Mouse (Mus musculus): Measurements from ENCODE around the gene 1600012H06Rik.
A peak's percentile ranks its signal among the peaks of the same experiment; 100 is the strongest.
"Not testable (repeated sequence)": the region's sequence is repeated elsewhere in the genome, so short reads cannot be mapped to it uniquely, and the experiment has no call there.

Gene 1600012H06Rik

GRCm38 (mm10) chr17:14943009-14943728 is at the start of gene 1600012H06Rik, which contains the start of gene Wdr27:
TSS of gene 1600012H06Rik (plus strand) at chr17:14943184.
TSS of gene Wdr27 (minus strand) at chr17:14943158.
- peak; percentile 98 for DNase-seq (ENCODE audit: low read depth)

- not testable (repeated sequence) for DNase-seq (ENCODE audit: low read depth)
These were observed 47.9 kb upstream of the 1600012H06Rik start for GRCm38 (mm10) chr17:14895058-14895457.

- DNase-seq (ENCODE audit: low read depth), result no peak
These were observed 44.0 kb upstream of the 1600012H06Rik start for GRCm38 (mm10) chr17:14898972-14899371.

GRCm38 (mm10) chr17:14903212-14903611 is 39.8 kb upstream of the 1600012H06Rik start:
- DNase-seq (ENCODE audit: low read depth), result no peak

- DNase-seq (ENCODE audit: low read depth), result no peak
These were observed 38.8 kb upstream of the 1600012H06Rik start for GRCm38 (mm10) chr17:14904206-14904605.

GRCm38 (mm10) chr17:14904637-14905265 is 38.2 kb upstream of the 1600012H06Rik start:
- peak; percentile 65 for DNase-seq (ENCODE audit: low read depth)

- no peak for DNase-seq (ENCODE audit: low read depth)
These were observed 36.4 kb upstream of the 1600012H06Rik start for GRCm38 (mm10) chr17:14906611-14907010.

- DNase-seq (ENCODE audit: low read depth), result no peak
These were observed 35.8 kb upstream of the 1600012H06Rik start for GRCm38 (mm10) chr17:14907136-14907535.

- DNase-seq (ENCODE audit: low read depth), result no peak
These were observed 33.7 kb upstream of the 1600012H06Rik start for GRCm38 (mm10) chr17:14909331-14909730.

GRCm38 (mm10) chr17:14910771-14911170 is 32.2 kb upstream of the 1600012H06Rik start:
- no peak for DNase-seq (ENCODE audit: low read depth)

GRCm38 (mm10) chr17:14912420-14912819 is 30.6 kb upstream of the 1600012H06Rik start:
- DNase-seq (ENCODE audit: low read depth), result peak; percentile 43

- DNase-seq (ENCODE audit: low read depth), result no peak
These were observed 30.0 kb upstream of the 1600012H06Rik start for GRCm38 (mm10) chr17:14912981-14913380.

GRCm38 (mm10) chr17:14914401-14914800 is 28.6 kb upstream of the 1600012H06Rik start:
- DNase-seq (ENCODE audit: low read depth), result no peak

- no peak for DNase-seq (ENCODE audit: low read depth)
These were observed 25.1 kb upstream of the 1600012H06Rik start for GRCm38 (mm10) chr17:14917866-14918265.

- DNase-seq (ENCODE audit: low read depth), result no peak
These were observed 21.4 kb upstream of the 1600012H06Rik start for GRCm38 (mm10) chr17:14921582-14921981.

- no peak for DNase-seq (ENCODE audit: low read depth)
These were observed 15.3 kb upstream of the 1600012H06Rik start for GRCm38 (mm10) chr17:14927644-14928218.

- DNase-seq (ENCODE audit: low read depth), result no peak
These were observed 14.4 kb upstream of the 1600012H06Rik start for GRCm38 (mm10) chr17:14928631-14929030.

GRCm38 (mm10) chr17:14930697-14931096 is 12.3 kb upstream of the 1600012H06Rik start:
- DNase-seq (ENCODE audit: low read depth), result peak; percentile 21

- no peak for DNase-seq (ENCODE audit: low read depth)
These were observed 11.5 kb upstream of the 1600012H06Rik start for GRCm38 (mm10) chr17:14931469-14931868.

- DNase-seq (ENCODE audit: low read depth), result not testable (repeated sequence)
These were observed 7.7 kb upstream of the 1600012H06Rik start for GRCm38 (mm10) chr17:14935280-14935679.

GRCm38 (mm10) chr17:14935841-14936605 is 7.0 kb upstream of the 1600012H06Rik start:
- DNase-seq (ENCODE audit: low read depth), result no peak

- DNase-seq (ENCODE audit: low read depth), result not testable (repeated sequence)
These were observed 803 bp upstream of the 1600012H06Rik start for GRCm38 (mm10) chr17:14942181-14942580.

All from 416B (cell line).